Mouse (Mus musculus): ENCODE measurements around the gene Gm28053.

Gm28053 gene

GRCm38 (mm10) chr6:48740501-48741169 lies 22.2 kb downstream of the Gm28053 start:
- no peak for DNase-seq (ENCODE audit: extremely low read depth, insufficient read length, low spot score)

GRCm38 (mm10) chr6:48741273-48741672 lies 22.9 kb downstream of the Gm28053 start:
- no peak for DNase-seq (ENCODE audit: extremely low read depth, insufficient read length, low spot score)

GRCm38 (mm10) chr6:48741711-48742206 lies 23.4 kb downstream of the Gm28053 start:
- DNase-seq (ENCODE audit: extremely low read depth, insufficient read length, low spot score) = no peak

GRCm38 (mm10) chr6:48742422-48743351 lies 24.3 kb downstream of the Gm28053 start:
- no peak for DNase-seq (ENCODE audit: extremely low read depth, insufficient read length, low spot score)

- DNase-seq (ENCODE audit: extremely low read depth, insufficient read length, low spot score) = no peak
Measured at GRCm38 (mm10) chr6:48745490-48745889, 27.1 kb downstream of the Gm28053 start.

DNA sequence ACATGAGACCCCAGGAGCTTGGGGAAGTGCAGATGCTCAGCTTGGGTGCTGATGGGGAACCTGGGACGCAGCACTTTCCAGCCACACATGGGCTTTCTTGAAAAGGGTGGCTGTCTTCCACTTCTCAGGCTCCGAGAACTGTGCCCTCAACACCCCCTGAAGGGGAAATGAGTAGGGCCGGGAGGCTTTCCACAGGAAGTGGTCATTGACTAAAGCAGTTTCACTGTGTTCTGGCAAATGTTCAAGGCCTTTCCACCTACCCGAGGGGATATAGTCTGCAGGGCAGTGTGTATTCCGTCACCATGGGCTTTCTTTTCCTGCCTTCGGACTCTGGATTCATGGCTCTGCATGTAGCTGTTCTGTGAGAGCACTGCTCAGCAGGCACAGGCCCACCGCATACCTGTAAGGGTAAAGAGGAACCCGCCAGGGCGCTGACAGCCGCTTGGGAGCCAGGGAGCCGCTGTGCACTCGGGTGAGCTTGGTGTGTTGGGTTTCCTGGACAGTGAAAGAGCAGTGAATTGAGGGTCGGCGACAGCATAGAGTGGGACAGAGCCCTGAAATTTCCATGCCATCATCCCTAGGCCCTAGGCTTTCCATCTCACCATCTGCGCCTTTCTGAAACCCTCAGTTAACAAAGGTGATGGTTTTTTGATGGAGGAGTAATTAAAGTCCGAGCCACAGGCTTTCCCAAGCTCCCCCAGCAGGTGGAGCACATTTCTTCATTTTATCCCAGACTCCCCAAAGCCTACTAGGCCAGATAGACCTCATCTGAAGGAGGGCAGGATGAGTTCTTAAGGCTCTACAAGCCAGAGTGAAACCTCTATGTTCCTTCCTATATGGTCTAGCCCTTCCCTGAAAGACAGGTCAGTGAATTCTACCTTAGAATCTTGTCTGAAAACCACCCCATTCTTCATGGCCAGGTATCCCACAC lies 27.8 kb downstream of the Gm28053 start, which contains the start of gene Gimap5:
TSS of gene Gimap5 (plus strand) at position 239 of the 931 bp plus-strand sequence.
- no peak for DNase-seq (ENCODE audit: extremely low read depth, insufficient read length, low spot score)

- no peak for DNase-seq (ENCODE audit: extremely low read depth, insufficient read length, low spot score)
Measured at GRCm38 (mm10) chr6:48747091-48747966, 28.9 kb downstream of the Gm28053 start.

- no peak for DNase-seq (ENCODE audit: extremely low read depth, insufficient read length, low spot score)
Measured at GRCm38 (mm10) chr6:48763567-48764270, 45.3 kb downstream of the Gm28053 start.

DNA sequence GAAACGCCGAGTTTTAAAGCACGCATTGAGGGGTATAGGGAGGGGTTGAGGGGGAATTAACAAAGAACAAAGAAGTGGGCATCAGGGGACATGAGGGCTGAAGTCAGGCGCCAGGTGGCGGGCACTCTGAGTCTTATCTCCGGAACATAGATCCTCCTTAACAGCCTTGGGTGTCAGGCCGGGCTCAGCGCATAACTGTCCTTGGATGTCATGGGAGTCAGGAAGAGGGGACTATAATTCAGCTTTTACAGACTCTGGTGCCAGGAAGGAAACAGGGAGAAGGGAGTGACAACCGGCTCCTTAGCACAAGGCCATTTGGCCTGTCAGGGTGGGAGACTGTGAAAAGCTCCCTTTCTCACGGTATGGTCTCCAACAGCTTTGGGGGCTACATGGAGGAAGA lies 46.1 kb downstream of the Gm28053 start:
- DNase-seq (ENCODE audit: extremely low read depth, insufficient read length, low spot score) = no peak

- no peak for DNase-seq (ENCODE audit: extremely low read depth, insufficient read length, low spot score)
Measured at GRCm38 (mm10) chr6:48768178-48768869, 49.9 kb downstream of the Gm28053 start.

DNA sequence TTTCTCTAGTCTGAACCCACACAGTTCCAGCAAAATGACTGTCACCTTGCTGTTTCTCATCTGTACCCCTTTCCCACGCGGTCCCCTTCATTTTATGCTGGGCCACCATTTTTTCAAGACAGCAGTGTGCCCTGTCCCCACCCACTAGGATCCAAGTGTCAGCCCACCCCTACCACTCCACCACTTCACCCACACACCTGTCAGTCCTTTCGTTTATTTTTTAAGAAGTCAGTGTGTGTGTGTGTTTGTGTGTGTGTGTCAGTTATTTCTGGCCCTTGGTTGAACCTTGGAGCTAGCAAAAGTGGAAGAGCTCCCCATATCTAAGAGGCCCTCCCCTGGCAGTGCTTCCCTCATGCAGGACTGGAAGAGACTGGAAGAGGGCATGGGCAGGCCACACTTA lies 50.5 kb downstream of the Gm28053 start:
- no peak for DNase-seq (ENCODE audit: extremely low read depth, insufficient read length, low spot score)

DNA sequence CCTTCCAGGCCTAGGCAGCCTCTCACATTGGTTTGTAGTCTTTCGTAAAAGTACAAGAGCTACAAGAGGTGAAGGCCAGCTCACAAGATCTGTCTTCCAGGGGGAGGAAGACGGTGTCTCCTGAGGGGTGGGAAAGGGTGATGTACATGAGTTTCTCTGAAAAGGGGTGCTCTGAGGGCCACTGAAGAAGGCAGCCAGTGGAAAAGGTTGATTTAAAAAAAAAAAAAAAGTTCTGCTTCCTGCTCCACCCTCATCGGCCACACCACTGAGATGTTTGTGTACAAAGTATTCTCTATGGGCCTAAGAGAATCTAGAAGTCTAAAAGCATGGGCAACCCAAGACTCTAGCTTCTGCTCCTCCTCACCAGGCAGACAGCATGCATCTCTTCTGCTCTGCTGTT lies 52.3 kb downstream of the Gm28053 start, which contains the start of gene Gimap3:
TSS of gene Gimap3 (minus strand) at position 156 of the 400 bp plus-strand sequence.
- no peak for DNase-seq (ENCODE audit: extremely low read depth, insufficient read length, low spot score)

DNA sequence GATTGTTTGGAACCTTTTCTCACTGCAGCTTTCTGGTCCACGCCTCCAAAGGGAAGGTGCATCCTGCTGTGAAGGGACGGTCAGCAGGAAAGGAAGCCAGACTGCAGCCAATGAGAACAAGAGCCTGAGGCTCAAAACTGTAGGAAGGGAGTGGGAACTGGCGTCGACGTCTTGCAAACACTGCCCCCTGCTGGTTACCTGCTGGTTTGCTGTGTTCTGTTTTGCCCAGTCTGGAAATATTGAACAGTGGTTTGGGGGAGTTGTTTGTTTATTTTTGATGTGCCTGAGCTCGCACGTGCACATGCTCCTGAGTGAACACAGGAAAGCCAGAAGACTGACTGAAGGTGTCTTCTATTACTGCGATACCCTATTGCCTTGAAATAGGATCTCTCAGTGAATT lies 53.6 kb downstream of the Gm28053 start:
- DNase-seq (ENCODE audit: extremely low read depth, insufficient read length, low spot score) = peak; percentile 31

- DNase-seq (ENCODE audit: extremely low read depth, insufficient read length, low spot score) = no peak
Measured at GRCm38 (mm10) chr6:48784406-48784805, 66.0 kb downstream of the Gm28053 start.

DNA sequence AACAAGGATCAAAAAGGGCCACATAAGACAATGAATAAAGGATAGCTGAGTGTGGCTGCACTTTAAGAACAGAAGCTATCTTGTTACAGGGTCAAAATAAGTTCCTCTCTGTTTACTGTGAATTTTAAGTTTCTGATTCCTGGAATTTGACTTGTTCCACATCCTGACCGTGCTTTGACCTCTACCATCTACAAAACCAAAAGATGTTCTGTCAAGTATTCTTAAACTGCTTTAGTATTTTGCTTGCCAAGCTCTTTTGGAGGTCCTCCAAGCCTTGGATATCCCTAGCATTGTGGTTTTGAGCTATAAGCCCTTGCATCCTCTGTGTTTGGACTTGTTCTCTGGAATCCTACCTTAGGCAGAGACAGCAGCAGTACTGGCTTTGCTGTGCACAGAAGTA lies 66.8 kb downstream of the Gm28053 start:
- DNase-seq (ENCODE audit: extremely low read depth, insufficient read length, low spot score) = peak; percentile 4

DNA sequence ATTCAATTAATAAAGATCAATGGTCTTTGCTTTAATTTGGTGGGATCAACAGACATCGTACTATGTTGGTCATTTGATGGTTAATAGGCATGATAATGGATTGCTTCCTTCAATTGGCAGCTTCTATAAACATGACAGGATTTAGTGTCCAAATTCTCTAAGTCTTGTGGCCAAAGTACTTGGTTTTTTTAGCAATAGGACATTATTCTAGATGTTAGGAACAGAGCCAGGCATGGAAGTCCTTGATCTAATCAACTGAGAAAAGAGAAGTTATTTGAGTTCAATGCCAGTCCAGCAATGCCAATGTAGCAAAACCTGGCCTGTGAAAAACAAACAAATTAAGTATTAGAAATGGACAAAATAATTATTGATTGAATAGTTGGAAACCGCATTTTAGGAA lies 67.2 kb downstream of the Gm28053 start:
- no peak for DNase-seq (ENCODE audit: extremely low read depth, insufficient read length, low spot score)

DNA sequence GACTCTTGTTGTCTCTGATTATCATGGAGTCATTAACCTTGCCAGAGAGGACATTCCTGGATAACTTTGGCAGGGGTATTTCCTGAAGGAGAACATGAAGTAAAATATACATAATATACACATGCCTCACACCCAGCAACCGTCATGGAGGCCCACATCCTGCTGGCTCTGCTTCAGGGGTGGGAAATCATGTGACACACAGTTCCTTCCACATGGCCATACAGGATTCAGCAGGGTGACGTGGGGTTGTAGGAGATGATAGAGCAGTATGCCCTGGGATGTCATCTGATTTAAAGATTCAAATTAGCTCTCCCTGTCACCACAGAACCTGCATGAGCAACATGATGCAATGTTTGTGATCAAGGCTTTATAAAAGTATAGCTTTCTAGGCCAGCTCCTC lies 69.5 kb downstream of the Gm28053 start:
- no peak for DNase-seq (ENCODE audit: extremely low read depth, insufficient read length, low spot score)

DNA sequence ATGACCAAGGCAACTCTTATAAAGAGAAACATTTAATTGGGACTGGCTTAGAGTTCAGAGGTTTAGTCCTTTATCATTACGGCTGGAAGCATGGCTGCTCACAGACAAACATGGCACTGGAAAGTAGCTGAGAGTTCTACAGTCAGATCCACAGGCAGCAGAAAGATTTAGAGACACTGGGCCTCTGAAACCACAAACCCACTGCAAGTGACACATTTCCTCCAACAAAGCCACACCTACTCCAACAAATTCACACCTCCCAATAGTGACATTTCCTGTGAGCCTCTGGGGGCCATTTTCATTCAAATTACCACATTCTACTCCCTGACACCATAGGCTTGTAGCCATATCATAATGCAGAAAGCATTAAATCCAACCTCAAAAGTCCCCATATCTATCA lies 83.5 kb downstream of the Gm28053 start:
- DNase-seq (ENCODE audit: extremely low read depth, insufficient read length, low spot score) = peak; percentile 7
